Mouse (Mus musculus): ENCODE measurements around the gene Wdr13. TPM values are rescaled to one million over a fixed set of nuclear protein-coding genes. Genes with fewer than 3 reads are reported as not detected.

Wdr13 gene
- polyA plus RNA-seq, 1 experiment from 2014 or later, result 45.0 TPM

Other genes starting within 250 kb of the Wdr13 start
- gene Slc35a2, start 248.9 kb downstream of the Wdr13 start, polyA plus RNA-seq (2016; fragmentation: Nextera tagmentation; extraction: Ambion mirVana), result 35.4 and 36.5 TPM in 2 replicates
- gene Pqbp1, start 233.6 kb downstream of the Wdr13 start, polyA plus RNA-seq (2016; fragmentation: Nextera tagmentation; extraction: Ambion mirVana), result 179 and 180 TPM in 2 replicates
- gene Timm17b, start 233.5 kb downstream of the Wdr13 start, polyA plus RNA-seq (2016; fragmentation: Nextera tagmentation; extraction: Ambion mirVana), result 143 and 147 TPM in 2 replicates
- not detected in 2 replicates for gene Gm10491, start 225.1 kb downstream of the Wdr13 start, polyA plus RNA-seq (2016; fragmentation: Nextera tagmentation; extraction: Ambion mirVana)
- gene Gm10490, start 223.3 kb downstream of the Wdr13 start, polyA plus RNA-seq (2016; fragmentation: Nextera tagmentation; extraction: Ambion mirVana), result not detected in 2 replicates
- gene Pcsk1n, start 213.1 kb downstream of the Wdr13 start, polyA plus RNA-seq (2016; fragmentation: Nextera tagmentation; extraction: Ambion mirVana), result 137 and 142 TPM in 2 replicates
- not detected in 2 replicates for gene Eras, start 204.3 kb downstream of the Wdr13 start, polyA plus RNA-seq (2016; fragmentation: Nextera tagmentation; extraction: Ambion mirVana)
- 56.8 and 60.8 TPM in 2 replicates for gene Hdac6, start 185.0 kb downstream of the Wdr13 start, polyA plus RNA-seq (2016; fragmentation: Nextera tagmentation; extraction: Ambion mirVana)
- 1.2 and 1.5 TPM in 2 replicates for gene Gata1, start 154.8 kb downstream of the Wdr13 start, polyA plus RNA-seq (2016; fragmentation: Nextera tagmentation; extraction: Ambion mirVana)
- gene Glod5, start 114.4 kb downstream of the Wdr13 start, polyA plus RNA-seq (2016; fragmentation: Nextera tagmentation; extraction: Ambion mirVana), result not detected in 2 replicates
- gene Suv39h1, start 58.1 kb downstream of the Wdr13 start, polyA plus RNA-seq (2016; fragmentation: Nextera tagmentation; extraction: Ambion mirVana), result 58.3 and 63.2 TPM in 2 replicates
- gene Was, start 42.4 kb downstream of the Wdr13 start, polyA plus RNA-seq (2016; fragmentation: Nextera tagmentation; extraction: Ambion mirVana), result 0.22 and 0.23 TPM in 2 replicates
- 397 and 400 TPM in 2 replicates for gene Rbm3, start 13.0 kb upstream of the Wdr13 start, polyA plus RNA-seq (2016; fragmentation: Nextera tagmentation; extraction: Ambion mirVana)
- 15.1 and 16.5 TPM in 2 replicates for gene Tbc1d25, start 43.3 kb upstream of the Wdr13 start, polyA plus RNA-seq (2016; fragmentation: Nextera tagmentation; extraction: Ambion mirVana)
- gene Ebp, start 60.6 kb upstream of the Wdr13 start, polyA plus RNA-seq (2016; fragmentation: Nextera tagmentation; extraction: Ambion mirVana), result 33.0 and 36.0 TPM in 2 replicates
- 32.3 and 36.2 TPM in 2 replicates for gene Porcn, start 73.6 kb upstream of the Wdr13 start, polyA plus RNA-seq (2016; fragmentation: Nextera tagmentation; extraction: Ambion mirVana)
- gene Ftsj1, start 119.5 kb upstream of the Wdr13 start, polyA plus RNA-seq (2016; fragmentation: Nextera tagmentation; extraction: Ambion mirVana), result 45.8 and 46.3 TPM in 2 replicates
- gene Slc38a5, start 138.2 kb upstream of the Wdr13 start, polyA plus RNA-seq (2016; fragmentation: Nextera tagmentation; extraction: Ambion mirVana), result 6.4 and 6.9 TPM in 2 replicates
- gene Ssxb10, start 194.5 kb upstream of the Wdr13 start, polyA plus RNA-seq (2016; fragmentation: Nextera tagmentation; extraction: Ambion mirVana), result not detected in 2 replicates
- gene Ssxb9, start 234.1 kb upstream of the Wdr13 start, polyA plus RNA-seq (2016; fragmentation: Nextera tagmentation; extraction: Ambion mirVana), result not detected in 2 replicates